Mouse (Mus musculus): ENCODE results near the gene Slc17a5. TPM values are rescaled to one million over a fixed set of nuclear protein-coding genes. Genes with fewer than 3 reads are reported as not detected.
A peak's percentile ranks its signal among the peaks of the same experiment; 100 is the strongest.

Gene Slc17a5
- total RNA-seq, 2 experiments from 2014 or later: 6.5 to 6.9 TPM

GRCm38 (mm10) chr9:78569934-78570333 is 17.9 kb downstream of the Slc17a5 start:
- intact Hi-C loops (cut with DNase I): no loop called here
- no peak for DNase-seq

DNA sequence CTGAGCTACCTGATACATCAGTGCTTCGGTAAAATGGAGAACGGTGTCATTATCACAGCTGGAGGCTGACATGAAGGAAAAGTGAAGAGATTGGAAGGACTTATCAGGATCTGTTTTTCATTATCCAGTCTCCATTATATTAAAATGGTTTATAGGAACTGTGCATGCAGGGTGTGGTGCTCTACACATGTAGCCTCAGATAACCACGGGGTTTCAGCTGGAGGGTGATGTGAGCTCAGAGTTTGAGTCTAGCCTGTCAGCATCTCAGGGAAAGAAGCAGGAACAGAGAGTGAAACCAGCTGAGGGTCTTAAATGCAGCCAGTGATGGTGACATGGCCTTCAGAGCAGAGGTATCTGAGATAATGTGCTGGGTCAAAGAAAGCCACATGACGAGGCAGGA is 28.4 kb downstream of the Slc17a5 start:
- no peak for DNase-seq

GRCm38 (mm10) chr9:78558586-78559214 is 29.1 kb downstream of the Slc17a5 start:
- intact Hi-C loops (cut with DNase I): no loop called here

More for the DNA sequence above, 28.4 kb downstream of the Slc17a5 start:
- intact Hi-C loops (cut with DNase I): no loop called here

GRCm38 (mm10) chr9:78557041-78557440 is 30.8 kb downstream of the Slc17a5 start:
- DNase-seq: no peak
- intact Hi-C loops (cut with DNase I): no loop called here

More at GRCm38 (mm10) chr9:78558586-78559214, 29.1 kb downstream of the Slc17a5 start:
- no peak for DNase-seq

GRCm38 (mm10) chr9:78552984-78553383 is 34.9 kb downstream of the Slc17a5 start:
- peak; percentile 82 to 92 for DNase-seq
- intact Hi-C loops (cut with DNase I): loop anchor here (2.0 to 5.0 kb wide), 2 partner anchors 76 to 196 kb away; partner anchors contain the start of gene Gsta2

GRCm38 (mm10) chr9:78551761-78552160 is 36.1 kb downstream of the Slc17a5 start:
- intact Hi-C loops (cut with DNase I): loop anchor here (2.0 to 5.0 kb wide), 2 partner anchors 75 to 194 kb away; partner anchors contain the start of gene Gsta2
- DNase-seq: no peak

DNA sequence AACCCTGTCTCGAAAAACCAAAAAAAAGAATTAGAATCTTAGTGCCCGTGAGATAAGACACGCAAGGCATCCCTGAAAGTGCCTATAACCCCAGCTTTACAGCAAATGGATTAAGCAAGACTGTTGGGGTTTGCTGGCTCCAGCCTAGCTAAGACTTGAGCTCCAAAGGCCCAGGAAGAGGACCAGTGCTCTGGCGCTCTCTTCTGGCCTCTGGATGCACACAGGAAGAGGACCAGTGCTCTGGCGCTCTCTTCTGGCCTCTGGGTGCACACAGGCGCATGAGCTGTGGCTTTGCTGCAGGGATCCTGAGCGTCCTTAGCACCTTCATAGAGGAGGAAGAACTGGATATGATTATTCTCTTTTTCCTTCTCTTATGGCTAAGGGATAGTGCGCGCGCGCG is 40.1 kb downstream of the Slc17a5 start:
- intact Hi-C loops (cut with DNase I): no loop called here
- no peak for DNase-seq

GRCm38 (mm10) chr9:78546944-78547343 is 40.9 kb downstream of the Slc17a5 start:
- no peak for DNase-seq
- intact Hi-C loops (cut with DNase I): no loop called here

- DNase-seq: no peak
- intact Hi-C loops (cut with DNase I): no loop called here
Measured at GRCm38 (mm10) chr9:78541758-78542157, 46.1 kb downstream of the Slc17a5 start.

DNA sequence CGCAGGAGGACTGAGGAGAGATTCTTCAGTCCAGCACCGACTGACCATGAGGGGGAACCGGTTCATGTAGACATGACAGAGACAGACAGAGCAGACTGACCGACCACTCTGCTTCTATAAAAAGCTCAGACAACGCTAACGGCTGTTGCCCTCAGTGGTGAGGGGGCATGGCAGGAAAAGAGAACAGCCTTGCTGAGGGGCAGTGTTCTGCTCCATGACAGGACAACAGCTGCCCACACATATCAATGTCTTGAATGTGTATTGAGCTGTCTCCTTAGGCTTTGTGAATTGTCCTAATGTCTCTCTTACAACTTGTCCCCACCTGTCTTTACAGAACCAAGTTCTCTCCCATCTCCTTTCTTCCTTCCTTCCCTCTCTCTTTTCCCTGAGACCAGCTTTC is 49.4 kb downstream of the Slc17a5 start:
- intact Hi-C loops (cut with DNase I): no loop called here

GRCm38 (mm10) chr9:78537154-78537873 is 50.5 kb downstream of the Slc17a5 start:
- intact Hi-C loops (cut with DNase I): no loop called here
- peak; percentile 55 to 64 for DNase-seq

More for the DNA sequence above, 49.4 kb downstream of the Slc17a5 start:
- no peak for DNase-seq

GRCm38 (mm10) chr9:78534606-78535005 is 53.2 kb downstream of the Slc17a5 start:
- no peak for DNase-seq
- intact Hi-C loops (cut with DNase I): no loop called here

- intact Hi-C loops (cut with DNase I): no loop called here
- peak in 1 of 2 experiments; percentile 23 for DNase-seq
Measured at GRCm38 (mm10) chr9:78533296-78533935, 54.4 kb downstream of the Slc17a5 start.

DNA sequence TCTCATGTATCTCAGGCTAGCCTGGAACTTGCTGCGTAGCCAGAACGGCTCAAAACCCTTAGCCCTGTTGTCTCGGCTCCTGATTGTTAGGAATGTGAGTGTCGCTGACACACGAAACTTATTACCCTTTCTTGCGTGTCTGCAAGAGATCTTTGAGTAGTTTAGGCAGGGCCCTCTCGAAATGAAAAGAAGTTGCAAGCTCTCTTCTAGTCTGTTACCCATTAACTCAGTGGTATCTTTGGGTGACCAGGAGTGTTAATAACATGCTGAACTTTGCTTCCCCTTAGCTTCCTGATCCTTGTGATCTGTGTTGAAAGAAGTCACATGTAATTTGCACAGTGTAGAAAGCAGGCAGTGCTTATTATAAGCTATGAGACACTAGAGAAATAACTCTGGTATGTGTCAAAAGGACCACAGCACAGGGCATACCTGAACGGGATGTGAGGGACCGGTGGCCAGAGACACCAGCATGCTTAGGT is 55.5 kb downstream of the Slc17a5 start:
- intact Hi-C loops (cut with DNase I): no loop called here
- no peak for DNase-seq

- intact Hi-C loops (cut with DNase I): no loop called here
- DNase-seq: no peak
Measured at GRCm38 (mm10) chr9:78531816-78532215, 56.0 kb downstream of the Slc17a5 start.

- peak; percentile 82 to 90 for DNase-seq
- intact Hi-C loops (cut with DNase I): loop anchor here (2.0 to 5.0 kb wide), 2 partner anchors 51 to 59 kb away; partner anchors contain the start of gene Slc17a5
Measured at GRCm38 (mm10) chr9:78527767-78528381, 60.0 kb downstream of the Slc17a5 start.

DNA sequence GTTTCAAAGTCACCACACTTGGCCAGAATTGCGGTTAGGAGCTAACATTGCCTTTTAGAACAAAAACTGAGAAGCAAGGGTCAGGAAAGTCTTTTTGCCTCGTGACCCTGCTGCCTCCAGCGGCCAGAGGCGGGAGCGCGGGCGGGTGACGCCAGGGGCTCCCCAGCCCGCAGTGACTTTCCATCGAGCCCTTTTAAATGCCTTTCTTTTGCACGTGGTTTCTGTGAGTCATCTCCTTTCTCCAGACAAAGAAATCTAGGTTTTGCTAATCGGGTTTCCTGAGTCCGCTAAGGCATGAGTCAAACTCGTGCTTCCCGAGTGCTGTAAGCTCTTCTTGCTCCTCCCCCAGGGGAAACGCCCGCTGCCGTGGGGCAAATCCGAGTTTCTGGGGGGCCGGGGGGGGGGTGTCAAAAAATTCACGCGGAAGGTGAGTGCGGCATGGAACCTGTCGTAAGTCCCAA is 60.5 kb downstream of the Slc17a5 start:
- intact Hi-C loops (cut with DNase I): loop anchor here (2.0 to 5.0 kb wide), 2 partner anchors 51 to 60 kb away; partner anchors contain the start of gene Slc17a5
- peak; percentile 82 to 84 for DNase-seq

GRCm38 (mm10) chr9:78526206-78526605 is 61.6 kb downstream of the Slc17a5 start:
- no peak for DNase-seq
- intact Hi-C loops (cut with DNase I): loop anchor here (2.0 to 5.0 kb wide), 2 partner anchors 49 to 61 kb away; partner anchors contain the start of gene Slc17a5

DNA sequence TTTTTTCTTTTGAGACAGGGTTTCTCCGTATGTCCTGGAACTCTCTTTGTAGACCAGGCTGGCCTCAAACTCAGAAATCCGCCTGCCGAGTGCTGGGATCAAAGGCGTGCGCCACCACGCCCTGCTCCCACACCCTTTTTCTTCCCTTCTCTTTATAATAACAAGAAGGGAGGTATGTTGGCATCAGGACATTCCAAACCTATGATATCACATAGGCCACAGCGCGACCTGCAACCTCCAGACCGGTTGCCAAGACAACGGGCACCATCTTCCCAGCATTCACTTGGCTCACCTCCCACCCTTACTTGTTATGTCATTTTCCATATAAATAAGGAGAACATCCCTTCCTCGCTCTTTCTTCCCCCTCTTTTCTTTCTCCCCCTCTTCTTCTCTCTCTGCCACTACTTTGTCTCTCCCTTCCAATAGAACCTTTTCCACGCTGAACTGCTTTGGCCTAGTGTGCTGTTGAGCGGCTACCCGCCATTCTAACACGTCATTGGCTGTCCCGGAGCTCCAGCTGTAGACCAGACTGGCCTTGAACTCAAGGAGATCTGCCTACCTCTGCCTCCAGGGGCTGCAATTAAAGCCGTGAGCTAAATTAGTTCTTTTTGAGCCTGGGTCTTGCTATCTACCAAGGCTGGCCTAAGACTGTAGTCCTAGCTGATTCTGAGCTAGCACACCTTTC is 62.2 kb downstream of the Slc17a5 start:
- intact Hi-C loops (cut with DNase I): loop anchor here (2.0 to 5.0 kb wide), 2 partner anchors 49 to 62 kb away; partner anchors contain the start of gene Slc17a5
- no peak for DNase-seq

DNA sequence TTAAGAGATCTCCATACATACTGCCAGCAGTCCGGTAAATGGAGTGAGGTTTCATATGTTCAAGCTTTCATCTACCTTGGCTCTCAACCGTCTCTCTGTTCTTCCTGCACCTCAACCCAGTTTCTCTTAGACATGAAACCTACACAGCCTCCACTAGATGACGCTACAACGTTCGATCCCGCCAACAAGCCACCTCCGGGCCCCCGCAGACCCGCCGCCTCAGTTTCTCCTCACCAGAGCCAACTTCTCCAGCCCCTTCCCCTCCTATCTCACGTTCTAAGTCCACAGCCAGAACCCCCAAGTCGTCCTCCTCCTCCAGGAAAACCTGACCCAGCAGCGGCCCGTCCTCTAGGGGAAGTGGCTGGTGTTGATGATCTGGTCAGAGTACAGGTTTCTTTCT is 66.2 kb downstream of the Slc17a5 start:
- peak; percentile 26 to 29 for DNase-seq
- intact Hi-C loops (cut with DNase I): loop anchor here (2.0 kb wide), 1 partner anchor 39 kb away; no protein-coding TSS in a partner anchor
